Mouse (Mus musculus) liver, postnatal 0 days (tissue): ENCODE measurements at regions not wholly inside any gene's neighbourhood (a gene's known extent, or its start where the extent isn't known, plus 50 kb on each side); places are given as distances from the start of the nearest gene placed in this dataset.

Experiments used
- CTCF ChIP-seq: sonication (generic); IDR thresholded peaks from 2 replicates; pipeline ENCODE4 v1.5.1; 2016; ENCODE audit warnings: antibody characterized with exemption, low read depth
- EP300 ChIP-seq: IDR thresholded peaks from 2 replicates; pipeline ENCODE4 v1.6.1; 2016; ENCODE audit warnings: antibody characterized with exemption, low read depth, mild to moderate bottlenecking

DNA sequence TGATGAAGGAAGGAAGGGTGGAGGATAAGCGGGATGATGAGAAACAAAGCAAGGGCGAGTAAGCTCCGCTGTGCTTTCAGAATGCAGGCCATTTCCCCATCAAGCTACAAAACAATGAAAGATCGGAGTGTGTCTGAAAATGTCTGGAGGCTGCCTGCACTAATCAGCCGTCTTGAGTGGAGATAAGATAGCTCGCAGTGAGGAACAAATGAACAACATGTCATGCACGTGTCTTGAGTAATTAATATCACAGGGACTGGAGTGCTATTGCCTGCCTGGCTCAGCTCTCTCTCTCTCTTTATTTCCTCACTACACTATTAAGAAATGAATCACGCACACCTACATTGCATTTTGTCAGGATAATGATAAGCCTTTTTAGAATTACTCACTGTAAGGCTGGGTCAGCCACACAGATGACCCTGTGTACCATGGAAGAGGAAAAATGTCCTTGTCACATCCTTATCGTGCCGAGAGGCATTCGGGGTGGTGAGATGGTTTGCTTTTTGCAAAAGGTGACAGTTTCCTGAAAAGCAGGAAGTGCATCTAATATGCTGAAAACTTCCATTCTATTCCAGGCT, 444.6 kb upstream of the Pfkp start:
- TF ChIP-seq CTCF, result no peak
- TF ChIP-seq EP300, result no peak
